Mouse (Mus musculus): ENCODE data around the gene Hsph1. TPM values are rescaled to one million over a fixed set of nuclear protein-coding genes. Genes with fewer than 3 reads are reported as not detected.

The Hsph1 gene
- total RNA-seq, 2 experiments from 2014 or later = 14.5 to 29.5 TPM

DNA sequence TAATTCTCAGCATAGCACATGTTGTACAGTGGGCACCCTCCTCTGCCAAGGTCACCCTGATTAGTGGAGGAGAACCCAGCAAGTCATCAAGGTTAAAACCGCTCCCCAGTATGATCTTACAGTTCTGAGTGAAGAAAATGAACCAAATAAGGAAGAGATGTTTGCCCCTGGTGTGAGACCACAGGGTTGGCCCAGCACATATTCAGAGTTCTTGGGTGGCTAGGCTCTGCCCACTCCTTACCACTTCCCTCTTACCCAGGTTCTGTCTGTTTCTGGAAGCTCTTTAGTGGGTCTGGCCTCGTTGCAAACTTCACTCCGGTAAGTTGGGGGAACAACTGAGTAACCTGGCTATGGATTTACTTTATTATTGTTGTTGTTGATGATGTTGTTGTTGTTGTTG lies 42.0 kb downstream of the Hsph1 start:
- peak; percentile 79 for ATAC-seq (ENCODE audit: poor library complexity, severe bottlenecking)

- no peak for ATAC-seq (ENCODE audit: poor library complexity, severe bottlenecking)
Observed at GRCm38 (mm10) chr5:149589932-149590331, 46.2 kb downstream of the Hsph1 start.

DNA sequence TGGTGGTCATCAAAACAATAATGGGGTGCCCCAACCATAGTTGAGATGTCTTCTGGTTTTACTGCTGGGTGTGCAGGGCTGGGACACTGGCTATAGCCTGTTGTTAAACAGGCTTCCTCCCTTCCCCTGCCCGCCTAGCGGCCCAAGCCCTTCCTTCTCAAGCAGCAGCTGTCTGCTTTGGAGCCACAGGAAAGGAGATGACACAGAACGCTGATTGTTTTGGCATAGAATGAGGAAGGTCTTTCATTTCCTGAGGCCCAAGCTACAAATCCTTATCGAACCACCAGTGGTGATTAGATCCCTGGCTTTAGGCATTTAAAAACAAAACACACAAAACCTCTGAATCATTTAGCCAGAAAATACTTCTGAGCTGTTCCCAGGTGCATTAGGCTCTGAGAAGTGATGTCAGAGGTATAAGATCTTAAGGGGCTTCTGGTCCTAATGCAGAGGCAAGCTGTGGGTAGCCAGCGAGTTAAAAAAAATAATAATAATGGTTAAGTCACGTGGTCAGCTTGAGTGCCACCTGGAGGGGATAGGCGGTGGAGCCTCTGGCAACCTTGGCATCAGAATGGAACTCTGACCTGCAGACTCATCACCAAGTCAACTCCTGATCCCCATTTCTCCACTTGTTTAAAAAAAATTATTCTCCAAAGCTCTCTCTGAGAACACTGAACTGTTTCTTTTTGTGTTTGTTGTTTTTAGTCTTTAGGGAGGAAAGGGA lies 47.2 kb downstream of the Hsph1 start:
- ATAC-seq (ENCODE audit: poor library complexity, severe bottlenecking) = no peak

DNA sequence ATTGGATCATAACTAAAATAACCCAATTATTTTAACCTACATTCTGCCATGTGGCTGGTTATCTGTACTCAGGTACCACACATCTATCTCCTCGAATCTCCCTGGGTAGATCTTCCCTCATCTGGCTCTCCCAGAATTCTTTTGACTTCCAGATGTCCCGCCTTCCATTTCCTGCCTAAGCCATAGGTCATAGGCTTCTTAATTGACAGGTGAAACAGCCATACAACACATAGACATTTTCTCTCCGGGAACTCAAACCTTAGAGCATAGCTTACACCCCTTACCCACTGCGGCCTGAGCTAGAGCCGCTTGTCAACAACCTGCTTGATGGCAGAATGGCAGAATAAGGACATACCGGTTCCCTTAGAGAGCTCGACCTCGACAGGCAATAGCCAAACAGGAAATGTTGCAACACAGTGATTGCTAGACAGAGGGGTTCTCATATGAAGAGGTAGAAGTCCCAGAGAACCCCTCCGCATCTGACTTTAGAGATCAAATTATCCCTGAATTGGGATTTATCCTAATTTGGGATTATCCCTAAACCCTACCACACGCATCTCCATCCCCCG lies 48.8 kb downstream of the Hsph1 start:
- peak; percentile 26; the same call in 1 of the 2 replicates for ATAC-seq (ENCODE audit: poor library complexity, severe bottlenecking)

GRCm38 (mm10) chr5:149585910-149586309 lies 50.3 kb downstream of the Hsph1 start:
- no peak for ATAC-seq (ENCODE audit: poor library complexity, severe bottlenecking)

DNA sequence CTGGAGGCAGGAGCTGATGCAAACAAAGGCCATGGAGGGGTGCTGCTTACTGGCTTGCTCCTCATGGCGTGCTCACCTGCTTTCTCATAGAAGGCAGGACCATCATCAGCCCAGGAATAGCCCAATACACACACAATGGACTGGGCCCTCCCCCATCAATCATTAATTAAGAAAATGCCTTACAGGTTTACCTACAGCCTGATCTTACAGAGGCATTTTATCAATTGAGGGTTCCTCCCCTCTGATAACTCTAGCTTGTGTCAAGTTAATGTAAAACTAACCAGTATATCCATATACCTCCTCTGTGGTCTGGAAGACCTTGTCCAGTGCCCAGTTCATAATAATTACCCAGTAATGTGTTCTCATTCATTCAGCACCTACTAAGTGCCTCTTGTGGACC lies 50.9 kb downstream of the Hsph1 start:
- no peak for ATAC-seq (ENCODE audit: poor library complexity, severe bottlenecking)

DNA sequence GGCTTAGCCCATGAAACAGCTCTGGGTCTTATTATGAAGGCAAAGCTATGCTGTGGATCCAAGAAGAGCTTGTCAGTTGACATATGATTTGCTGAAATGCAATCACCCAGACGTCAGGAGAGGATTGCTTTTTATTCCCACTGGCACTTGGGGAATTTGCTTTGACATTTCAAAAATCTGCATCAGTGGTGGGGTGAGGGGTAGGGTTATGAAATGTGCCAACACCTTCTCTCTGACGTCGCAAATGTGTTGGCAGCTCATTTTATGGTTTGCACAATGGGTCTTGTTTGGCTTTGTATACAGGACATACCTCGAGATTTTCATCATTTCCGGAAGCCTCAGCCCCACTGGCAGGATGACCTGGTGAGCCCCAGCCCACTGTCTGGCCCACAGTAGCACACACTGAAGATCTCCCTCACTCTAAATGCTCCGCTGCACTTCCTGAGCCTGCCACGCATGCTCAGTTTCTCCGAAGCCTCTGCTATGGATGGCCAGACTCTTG lies 52.0 kb downstream of the Hsph1 start:
- peak; percentile 36; the same call in 1 of the 2 replicates for ATAC-seq (ENCODE audit: poor library complexity, severe bottlenecking)

- no peak for ATAC-seq (ENCODE audit: poor library complexity, severe bottlenecking)
Observed at GRCm38 (mm10) chr5:149583507-149583906, 52.7 kb downstream of the Hsph1 start.

GRCm38 (mm10) chr5:149582642-149583262 lies 53.4 kb downstream of the Hsph1 start:
- no peak for ATAC-seq (ENCODE audit: poor library complexity, severe bottlenecking)

DNA sequence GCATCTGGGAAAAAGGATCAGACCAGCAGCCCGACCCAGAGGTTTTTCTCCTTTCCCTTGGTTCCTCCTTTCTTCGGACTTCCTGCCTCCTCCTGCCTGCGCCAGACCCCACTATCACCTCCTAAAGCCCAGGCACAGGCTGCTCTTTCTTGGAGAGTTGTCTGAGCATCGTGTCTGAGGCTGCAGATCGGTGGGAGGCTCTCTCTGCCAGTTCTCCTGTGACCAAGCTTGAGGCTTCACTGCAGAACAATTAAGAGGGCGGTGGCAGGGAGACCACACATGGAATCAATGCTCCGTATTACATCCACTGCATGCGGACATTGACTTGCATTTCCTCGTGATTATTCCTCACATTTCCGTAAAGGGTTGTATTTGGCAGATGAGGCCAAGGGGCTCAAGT lies 58.7 kb downstream of the Hsph1 start:
- no peak for ATAC-seq (ENCODE audit: poor library complexity, severe bottlenecking)

DNA sequence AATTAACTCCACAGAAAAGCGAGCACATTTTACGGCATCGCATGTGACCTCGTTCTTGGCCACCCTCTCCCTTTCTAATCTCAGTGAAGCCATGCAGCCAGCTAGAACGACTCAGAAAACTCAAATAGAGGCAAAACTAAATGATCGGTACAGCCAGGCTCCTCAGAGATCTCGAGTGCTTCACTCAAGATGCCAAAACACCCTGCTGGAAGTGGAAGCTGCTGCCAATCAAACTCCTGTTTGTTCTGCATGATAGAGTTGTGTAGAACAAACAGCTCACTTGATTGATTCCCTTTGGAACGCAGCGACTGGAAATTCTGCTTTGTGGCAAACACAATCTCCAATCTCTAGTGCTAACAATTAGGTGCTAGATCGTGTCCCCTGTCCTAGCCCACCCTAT lies 59.2 kb downstream of the Hsph1 start:
- ATAC-seq (ENCODE audit: poor library complexity, severe bottlenecking) = no peak

DNA sequence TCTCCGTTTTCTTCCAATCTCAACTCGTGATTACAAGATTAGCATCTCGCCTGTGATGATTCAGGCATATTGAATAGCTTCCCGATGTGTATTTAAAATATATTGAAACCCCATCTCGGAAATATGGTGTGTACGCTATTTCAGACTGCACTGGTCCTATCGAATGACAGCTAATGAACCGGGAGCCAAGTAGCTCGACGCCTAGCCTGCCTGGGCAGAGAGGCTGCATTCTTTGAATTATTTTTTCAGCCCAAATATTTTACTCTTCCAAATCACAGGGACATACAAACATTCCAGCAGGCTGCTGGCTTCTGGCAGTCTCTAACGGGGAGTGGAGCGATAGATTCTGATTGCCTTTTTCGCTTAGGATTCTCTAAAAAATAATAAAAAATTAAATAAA lies 67.2 kb downstream of the Hsph1 start:
- no peak for ATAC-seq (ENCODE audit: poor library complexity, severe bottlenecking)

DNA sequence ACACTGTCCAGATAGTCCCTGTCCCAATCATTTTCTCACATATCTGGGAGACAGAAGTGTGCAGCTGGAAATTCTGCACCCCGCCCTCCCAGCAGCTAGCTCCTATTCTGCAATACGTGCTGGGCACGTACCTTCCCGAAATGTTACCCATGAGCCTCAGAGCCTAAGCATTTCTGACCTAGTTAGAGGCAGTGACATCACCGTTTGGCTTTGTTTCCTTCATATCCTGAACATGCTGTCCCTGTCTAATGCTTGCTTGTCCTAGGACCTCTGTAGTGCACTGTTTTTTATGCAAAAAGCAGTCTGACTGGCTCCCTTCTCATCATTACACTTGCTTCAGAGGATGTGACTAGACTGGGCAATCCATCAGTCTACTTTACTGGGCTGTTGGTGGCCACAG lies 69.2 kb downstream of the Hsph1 start:
- no peak for ATAC-seq (ENCODE audit: poor library complexity, severe bottlenecking)

DNA sequence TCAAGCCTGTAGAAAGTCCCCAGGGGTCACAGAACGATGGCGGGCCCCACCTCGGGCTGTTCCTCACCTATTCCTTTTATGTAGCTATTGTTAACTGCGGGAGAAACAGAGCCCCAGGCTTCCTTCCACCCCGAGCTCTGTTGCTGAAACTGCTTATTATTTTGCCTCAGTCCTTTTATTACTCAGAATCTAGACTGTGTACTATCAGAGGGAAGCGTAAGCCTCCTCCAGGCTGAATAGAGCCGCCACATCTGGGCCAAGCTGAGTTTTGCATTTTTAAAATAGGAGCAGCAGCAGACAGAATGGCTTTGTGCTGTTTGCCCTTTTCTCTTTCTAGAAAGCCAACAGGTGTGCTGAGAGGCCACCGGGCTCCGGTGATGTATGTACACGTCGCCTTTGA lies 70.2 kb downstream of the Hsph1 start:
- no peak for ATAC-seq (ENCODE audit: poor library complexity, severe bottlenecking)

Other genes with a start within 250 kb of the Hsph1 start
- not detected in 2 replicates for gene Medag, start 224.6 kb downstream of the Hsph1 start, total RNA-seq (2015)
- not detected in 2 replicates for gene Medag, start 224.6 kb downstream of the Hsph1 start, total RNA-seq (2017)
- gene Tex26, start 196.7 kb downstream of the Hsph1 start, total RNA-seq (2015) = not detected in 2 replicates
- not detected in 2 replicates for gene Tex26, start 196.7 kb downstream of the Hsph1 start, total RNA-seq (2017)
- 0.40 and 1.2 TPM in 2 replicates for gene Wdr95, start 107.7 kb downstream of the Hsph1 start, total RNA-seq (2015)
- 0.15 and 0.65 TPM in 2 replicates for gene Wdr95, start 107.7 kb downstream of the Hsph1 start, total RNA-seq (2017)
- 9.7 and 10.4 TPM in 2 replicates for gene B3glct, start 41.9 kb upstream of the Hsph1 start, total RNA-seq (2015)
- gene B3glct, start 41.9 kb upstream of the Hsph1 start, total RNA-seq (2017) = 4.8 and 8.1 TPM in 2 replicates

Data from megakaryocyte, adult 5-6 weeks (primary cell).